In genomic region chr9:86720227-86720626, GRCm38 (mm10) we compare ENCODE assay signal across 20 mouse cellular contexts. TPM values are rescaled to one million over a fixed set of nuclear protein-coding genes. Genes with fewer than 3 reads are reported as not detected.
"Had no signal": no experiment of that assay in that cellular context is flagged by ENCODE, and none has a peak within 500 bp of the region (broad histone marks: within the 10 kb centered on the region; RNA-seq: fewer than 3 reads in every experiment).

No protein-coding gene starts in this region.

- H3K9ac ChIP-seq: liver, postnatal 0 days; lung, embryonic 15.5 days; midbrain, embryonic 13.5 days; midbrain, embryonic 15.5 days; neural tube, embryonic 12.5 days; stomach, embryonic 15.5 days had no signal

- H3K9me3 ChIP-seq: lung, embryonic 15.5 days; megakaryocyte, embryonic 14.5 days; midbrain, embryonic 13.5 days; midbrain, embryonic 15.5 days; neural tube, embryonic 12.5 days; stomach, embryonic 15.5 days had no signal

- H3K27me3 ChIP-seq: lung, embryonic 15.5 days; megakaryocyte, embryonic 14.5 days; midbrain, embryonic 13.5 days; midbrain, embryonic 15.5 days; neural tube, embryonic 12.5 days; stomach, embryonic 15.5 days had no signal

- H3K4me2 ChIP-seq: lung, embryonic 15.5 days; midbrain, embryonic 11.5 days; midbrain, embryonic 13.5 days; midbrain, embryonic 15.5 days; neural tube, embryonic 12.5 days; stomach, embryonic 15.5 days had no signal

- H3K4me1 ChIP-seq: lung, embryonic 15.5 days; midbrain, embryonic 13.5 days; midbrain, embryonic 15.5 days; neural tube, embryonic 12.5 days; stomach, embryonic 15.5 days had no signal

- H3K27ac ChIP-seq: lung, embryonic 15.5 days; macrophage; midbrain, embryonic 13.5 days; midbrain, embryonic 15.5 days; neural tube, embryonic 12.5 days; stomach, embryonic 15.5 days had no signal

- DNase-seq: liver, postnatal 0 days; lung, adult 2 months; lung, postnatal 14 days; lung, postnatal 36 days; right cerebral cortex, postnatal 14 days; thymus, adult 18-20 months; thymus, postnatal 25 days; thymus, postnatal 4 days had no signal

- H3K4me3 ChIP-seq: lung, embryonic 15.5 days; megakaryocyte, embryonic 14.5 days; midbrain, embryonic 13.5 days; midbrain, embryonic 15.5 days; neural tube, embryonic 12.5 days; stomach, embryonic 15.5 days had no signal

- H3K36me3 ChIP-seq: lung, embryonic 15.5 days; midbrain, embryonic 13.5 days; midbrain, embryonic 15.5 days; neural tube, embryonic 12.5 days; stomach, embryonic 15.5 days had no signal

- ATAC-seq: liver, postnatal 0 days; lung, postnatal 0 days; midbrain, embryonic 13.5 days; midbrain, embryonic 15.5 days had no signal

RNA-seq across cellular contexts. Expression of gene Prss35, which starts 23.2 kb away (rescaled TPM):
- total RNA-seq: megakaryocyte progenitor cell, adult 5-6 weeks; monocyte, adult 5-6 weeks; neutrophil, adult 5-6 weeks had no signal
- polyA plus RNA-seq: macrophage had no signal

RNA-seq across cellular contexts. Expression of gene Me1, which starts 24.5 kb away (rescaled TPM):
- total RNA-seq: neutrophil, adult 5-6 weeks had no signal
